ENCODE assay signal across 34 mouse cellular contexts in the genomic region with DNA sequence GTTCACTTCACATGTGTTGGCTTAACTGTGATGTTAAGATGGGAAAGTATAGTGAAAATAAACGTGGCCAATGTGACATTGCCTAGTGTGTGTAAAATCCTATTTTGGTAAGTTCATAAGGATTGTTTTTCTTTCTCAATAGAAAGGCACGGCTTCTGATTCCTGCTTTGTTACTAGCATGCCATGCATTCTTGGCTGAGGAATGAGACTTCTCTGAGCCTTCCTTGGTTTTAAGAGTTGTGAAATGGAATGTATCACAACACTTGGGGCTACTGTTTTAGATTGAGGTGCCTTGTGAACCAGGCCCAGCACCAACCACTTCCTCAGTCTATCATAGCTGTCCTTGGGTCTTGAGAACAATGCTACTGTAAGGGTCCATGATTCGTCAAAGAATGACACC.
"Had no signal": no experiment of that assay in that cellular context is flagged by ENCODE, and none has a peak within 500 bp of the region (broad histone marks: within the 10 kb centered on the region; RNA-seq: fewer than 3 reads in every experiment).

No protein-coding gene starts in this region.

- ATAC-seq: hindbrain, embryonic 16.5 days; hindbrain, postnatal 0 days; inflammation-experienced regulatory T-cells, adult 6 months; intestine, embryonic 15.5 days; intestine, embryonic 16.5 days; intestine, postnatal 0 days had no signal

- H3K9me3 ChIP-seq: heart, embryonic 12.5 days; heart, embryonic 13.5 days; heart, embryonic 15.5 days; hindbrain, embryonic 12.5 days; hindbrain, embryonic 13.5 days; hindbrain, embryonic 15.5 days; intestine, embryonic 15.5 days; kidney, embryonic 15.5 days had no signal

- H3K4me3 ChIP-seq: heart, embryonic 12.5 days; heart, embryonic 13.5 days; heart, embryonic 15.5 days; hindbrain, embryonic 10.5 days; hindbrain, embryonic 12.5 days; hindbrain, embryonic 13.5 days; hindbrain, embryonic 15.5 days; intestine, embryonic 15.5 days; kidney, embryonic 15.5 days; layer of hippocampus, adult 2 months; left cerebral cortex, adult 2 months had no signal

- H3K9ac ChIP-seq: heart, embryonic 12.5 days; heart, embryonic 13.5 days; heart, embryonic 15.5 days; hindbrain, embryonic 12.5 days; hindbrain, embryonic 13.5 days; hindbrain, embryonic 14.5 days; hindbrain, embryonic 15.5 days; intestine, embryonic 15.5 days; kidney, embryonic 15.5 days had no signal

- DNase-seq: heart, postnatal 10 days; heart, postnatal 14 days; heart, postnatal 36 days; heart, postnatal 4 days; kidney, adult 11 months; kidney, adult 18-20 months; kidney, adult 2 months; kidney, adult 8-10 months; kidney, adult 9 months; kidney, postnatal 10 days; kidney, postnatal 14 days; kidney, postnatal 25 days; kidney, postnatal 36 days; kidney, postnatal 4 days; layer of hippocampus, adult 9-11 months; layer of hippocampus, postnatal 36 days had no signal

- H3K36me3 ChIP-seq: heart, embryonic 12.5 days; heart, embryonic 13.5 days; heart, embryonic 15.5 days; hindbrain, embryonic 10.5 days; hindbrain, embryonic 12.5 days; hindbrain, embryonic 13.5 days; hindbrain, embryonic 15.5 days; intestine, embryonic 15.5 days; kidney, embryonic 15.5 days had no signal

- H3K4me2 ChIP-seq: heart, embryonic 12.5 days; heart, embryonic 13.5 days; heart, embryonic 15.5 days; hindbrain, embryonic 12.5 days; hindbrain, embryonic 13.5 days; hindbrain, embryonic 14.5 days; hindbrain, embryonic 15.5 days; intestine, embryonic 15.5 days; kidney, embryonic 15.5 days had no signal

- H3K4me1 ChIP-seq: heart, embryonic 12.5 days; heart, embryonic 13.5 days; heart, embryonic 15.5 days; hindbrain, embryonic 10.5 days; hindbrain, embryonic 12.5 days; hindbrain, embryonic 13.5 days; hindbrain, embryonic 15.5 days; intestine, embryonic 15.5 days; kidney, embryonic 15.5 days had no signal

- H3K27ac ChIP-seq: heart, embryonic 13.5 days; heart, embryonic 15.5 days; hindbrain, embryonic 10.5 days; hindbrain, embryonic 12.5 days; hindbrain, embryonic 13.5 days; hindbrain, embryonic 14.5 days; hindbrain, embryonic 15.5 days; hindbrain, postnatal 0 days; intestine, embryonic 15.5 days; kidney, embryonic 15.5 days; kidney, postnatal 0 days; layer of hippocampus, adult 2 months; left cerebral cortex, adult 2 months had no signal

- H3K27me3 ChIP-seq: heart, embryonic 12.5 days; heart, embryonic 13.5 days; heart, embryonic 15.5 days; hindbrain, embryonic 12.5 days; hindbrain, embryonic 13.5 days; hindbrain, embryonic 15.5 days; intestine, embryonic 15.5 days; kidney, embryonic 15.5 days had no signal
